Mouse (Mus musculus) kidney, postnatal 10 days (tissue): ENCODE data around the gene Maml2.

Experiments used
- DNase-seq: peaks from one replicate; pipeline ENCODE4 v3.0.0; 2021; ENCODE audit warnings: mixed read lengths

Maml2 gene

DNA sequence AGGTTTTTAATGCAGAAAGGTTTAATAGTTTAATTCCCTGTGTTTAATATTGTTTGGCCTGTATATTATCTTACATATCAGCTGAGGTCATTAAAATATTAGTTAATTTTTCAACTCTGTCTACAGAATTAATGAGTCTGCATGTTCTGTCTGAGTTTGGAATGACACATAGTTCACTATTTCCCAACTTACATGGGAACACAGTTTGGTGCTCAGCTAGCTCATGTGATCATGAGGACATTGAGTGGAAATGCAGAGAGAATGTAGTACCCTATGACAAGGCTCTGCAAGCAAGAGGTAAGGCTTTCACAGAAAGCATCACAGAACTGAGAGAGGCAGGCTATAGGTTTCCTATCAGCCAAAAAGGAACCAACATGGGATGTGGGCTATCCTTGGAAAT is 197.8 kb downstream of the Maml2 start:
- DNase-seq = no peak

DNA sequence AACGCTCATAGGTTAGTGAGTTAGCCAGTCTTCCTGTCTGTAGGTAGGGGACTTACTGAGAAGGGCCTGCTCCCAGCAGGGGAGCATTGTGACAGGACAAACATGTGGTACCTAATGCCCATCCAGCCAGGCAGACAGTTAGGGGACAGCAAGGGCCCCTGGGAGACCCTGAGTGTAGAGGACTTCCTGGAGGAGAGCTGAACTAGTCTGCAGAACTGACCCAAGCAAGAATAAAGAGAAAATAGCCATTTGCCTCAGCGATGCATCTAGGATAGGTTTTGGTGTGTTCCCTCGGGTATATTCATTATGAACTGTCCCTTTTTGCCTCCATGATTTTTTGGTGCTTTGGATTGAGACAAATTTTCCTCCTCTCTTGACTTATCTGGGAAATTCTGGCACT is 199.3 kb downstream of the Maml2 start:
- DNase-seq = no peak

DNA sequence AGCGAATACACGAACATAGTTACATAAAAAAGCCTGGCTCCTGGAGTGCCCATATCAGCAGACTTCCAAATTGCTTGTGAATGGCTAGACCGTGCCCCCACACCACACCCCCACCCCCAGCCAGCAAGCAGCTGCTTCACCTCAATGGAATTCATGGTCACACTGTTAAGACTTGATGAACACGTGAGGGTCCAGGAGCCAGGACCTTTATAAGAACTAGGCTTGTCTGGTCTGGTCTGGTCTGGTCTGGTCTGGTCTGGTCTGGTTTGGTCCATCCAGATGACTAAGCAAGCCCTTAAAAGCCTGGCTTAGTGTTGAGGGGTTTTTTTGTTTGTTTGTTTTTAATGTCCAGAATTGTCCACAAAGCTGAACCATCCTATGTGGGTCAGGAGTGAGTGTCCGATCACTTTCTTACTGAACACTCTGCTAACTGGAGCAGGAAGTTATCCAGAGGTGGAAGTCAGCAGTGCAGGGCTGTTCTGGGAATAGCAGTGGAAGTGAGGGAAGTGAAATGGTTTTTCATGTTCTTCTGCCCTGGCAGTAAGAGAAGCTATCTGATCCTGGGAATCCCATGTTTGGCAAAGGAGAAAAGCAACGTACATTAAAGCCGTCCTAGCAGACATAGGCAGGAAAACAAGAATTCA is 200.1 kb downstream of the Maml2 start:
- DNase-seq = peak; percentile 78

DNA sequence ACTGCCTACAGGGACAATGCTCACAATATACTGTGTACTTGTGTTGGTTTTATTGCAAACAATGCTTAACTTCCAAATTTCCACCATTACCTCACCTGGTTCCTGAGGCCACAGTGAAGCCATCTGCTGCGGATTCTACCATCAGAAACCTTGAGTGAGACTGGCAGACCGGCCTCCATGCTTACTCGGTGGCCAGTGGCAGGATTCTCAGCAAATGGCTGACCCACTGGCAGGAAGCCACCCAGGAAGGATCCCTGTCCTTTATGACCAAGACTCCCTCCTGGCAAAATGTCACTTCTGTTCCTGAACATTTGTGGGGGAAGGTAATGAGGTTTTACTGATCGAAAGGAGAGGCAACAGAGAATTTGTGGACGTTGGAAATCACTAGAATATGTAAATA is 202.3 kb downstream of the Maml2 start:
- no peak for DNase-seq

DNA sequence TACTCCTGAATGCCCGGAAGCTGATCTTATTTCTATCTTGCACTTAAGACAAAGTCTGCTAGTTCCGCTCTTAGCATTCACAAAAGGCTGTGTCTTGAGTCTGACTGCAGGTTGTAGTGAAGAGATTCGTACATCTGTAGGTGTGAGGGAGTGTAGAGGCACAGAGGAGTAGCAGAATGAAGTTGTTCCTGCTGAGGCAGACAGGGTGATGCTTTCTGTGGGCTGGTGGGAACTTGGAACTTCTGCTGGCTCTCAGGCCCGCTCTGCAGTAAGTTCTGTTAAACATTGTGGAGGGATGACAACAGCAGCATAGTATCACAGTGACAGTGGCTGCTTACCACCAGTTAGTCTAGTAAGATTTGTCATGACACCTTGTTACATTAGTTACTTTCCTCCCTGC is 207.3 kb downstream of the Maml2 start:
- no peak for DNase-seq

DNA sequence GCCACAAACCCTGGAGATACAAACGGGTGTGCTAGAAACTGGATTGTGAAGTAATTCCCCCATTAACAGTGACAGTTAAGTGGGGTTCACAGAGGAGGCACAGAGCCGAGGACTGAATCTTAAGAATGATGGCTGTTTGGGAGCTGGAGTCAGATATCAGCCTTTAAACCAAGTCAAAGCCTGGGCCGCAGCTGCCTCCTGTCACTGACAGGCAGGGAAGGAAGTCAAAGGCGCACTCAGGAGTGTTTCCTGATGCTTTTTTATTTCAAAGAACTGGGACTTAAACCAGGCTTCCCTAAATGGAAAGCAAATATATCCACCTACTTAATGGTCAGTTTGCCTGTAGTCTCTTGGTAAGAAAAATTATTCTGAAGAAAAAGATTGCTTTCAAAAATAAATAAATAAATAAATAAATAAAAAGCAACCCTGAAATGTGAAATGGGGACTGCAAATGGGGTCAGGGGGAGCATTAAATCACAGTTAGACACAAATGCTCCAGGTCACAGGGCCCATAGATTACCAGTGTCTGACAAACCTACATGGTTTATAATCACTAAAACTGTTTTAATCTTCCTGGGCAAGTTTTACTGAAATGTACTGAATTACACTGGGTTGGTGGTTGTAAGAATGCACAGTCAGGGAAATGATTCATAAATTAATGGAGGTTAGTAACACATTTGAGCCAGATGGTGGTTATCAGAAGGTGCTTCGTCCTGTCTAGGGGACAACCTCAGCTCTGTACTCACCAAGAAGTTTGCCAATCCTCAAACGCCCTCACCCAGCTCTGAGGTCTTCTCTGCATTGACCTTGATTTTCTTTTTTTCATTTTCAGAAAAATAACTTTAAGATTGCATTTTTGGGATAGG is 209.4 kb downstream of the Maml2 start:
- peak; percentile 80 for DNase-seq

DNA sequence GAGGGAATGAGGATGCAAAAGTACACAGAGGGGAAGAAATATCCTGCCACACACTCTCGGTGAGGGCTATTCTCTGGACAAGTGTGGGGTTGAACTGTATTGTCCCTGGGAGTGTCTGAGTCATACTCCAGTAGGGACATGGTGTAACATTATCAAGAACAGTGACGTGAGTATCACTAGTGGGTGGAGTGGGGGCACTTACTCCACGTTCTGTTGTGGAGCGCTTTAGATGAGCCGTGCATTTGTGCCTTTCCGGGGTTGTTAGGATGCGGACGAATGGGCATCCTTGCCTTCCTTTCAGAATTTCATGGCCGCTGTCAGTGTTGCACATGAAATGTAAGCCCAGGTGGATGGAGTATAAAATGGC is 210.0 kb downstream of the Maml2 start:
- no peak for DNase-seq

DNA sequence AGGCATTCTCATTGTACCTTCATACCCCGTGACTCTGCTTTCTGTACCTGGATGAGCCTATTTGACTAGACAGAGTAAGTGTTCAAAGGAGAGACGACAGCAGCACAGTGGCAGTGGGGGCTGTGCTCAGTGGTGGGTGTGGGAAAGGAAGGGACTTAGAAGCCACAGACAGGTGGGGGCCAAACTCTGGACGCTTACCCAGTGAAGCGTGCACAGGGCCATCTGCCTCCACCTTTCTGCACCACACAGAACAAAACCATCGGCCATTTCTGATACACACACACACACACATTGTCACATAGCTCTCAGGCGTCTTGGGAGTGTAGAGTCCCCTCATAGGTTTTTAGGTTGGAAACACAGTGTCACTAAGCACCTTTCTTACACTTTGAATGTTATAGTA is 212.0 kb downstream of the Maml2 start:
- DNase-seq = no peak

DNA sequence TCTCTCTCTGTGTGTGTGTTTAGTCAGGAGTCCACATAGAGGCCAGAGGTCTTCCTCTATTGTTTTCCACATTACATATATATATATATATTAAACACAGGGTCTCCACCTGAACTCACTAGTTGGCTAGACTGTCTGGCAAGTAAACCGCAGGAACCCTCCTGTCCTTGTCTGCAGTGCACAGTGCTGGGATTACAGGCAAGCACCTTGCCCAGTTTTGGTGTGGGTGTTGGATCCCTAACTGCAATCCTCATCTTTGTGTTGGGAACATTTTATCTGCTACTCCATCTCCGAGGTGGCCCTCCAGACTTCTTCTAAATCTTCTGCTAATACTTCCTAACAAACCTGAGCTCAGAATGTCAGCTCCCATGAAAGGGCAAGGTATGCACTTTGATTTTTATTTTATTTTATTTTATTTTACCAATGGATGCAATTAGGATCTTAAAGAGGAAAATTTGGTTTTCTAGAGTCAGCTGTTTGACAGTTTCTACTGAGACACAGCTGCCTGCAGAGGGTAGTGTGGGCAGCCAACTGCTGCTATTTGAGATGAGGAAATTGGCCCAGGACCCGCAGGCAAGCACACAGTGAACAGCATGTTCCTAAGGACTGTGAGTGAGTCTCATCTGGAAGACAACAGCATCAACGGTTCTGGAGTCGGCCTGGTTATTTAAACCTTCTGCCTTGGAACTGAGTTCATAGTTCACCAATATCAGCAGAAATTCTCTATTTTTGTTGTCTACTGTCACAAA is 213.0 kb downstream of the Maml2 start:
- DNase-seq = peak; percentile 48

DNA sequence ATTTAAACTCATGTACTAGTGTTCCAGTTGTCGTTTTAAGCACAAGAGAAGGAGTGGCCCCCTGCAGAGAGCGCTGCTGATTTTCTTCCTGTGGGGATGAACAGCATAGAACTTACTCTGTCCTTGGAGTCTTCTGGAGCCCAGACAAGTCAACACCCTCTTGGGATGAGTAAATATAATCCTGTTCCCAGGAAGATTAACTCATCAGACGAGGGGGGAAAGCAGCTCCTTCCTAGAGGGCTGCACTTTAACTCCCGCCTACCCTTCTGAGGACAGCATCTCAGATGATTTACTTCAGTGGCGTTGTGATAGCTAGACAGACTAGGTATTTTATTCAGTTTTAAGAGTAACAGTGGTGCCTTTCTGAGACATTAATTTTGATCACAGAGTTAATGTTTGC is 215.4 kb downstream of the Maml2 start:
- no peak for DNase-seq

DNA sequence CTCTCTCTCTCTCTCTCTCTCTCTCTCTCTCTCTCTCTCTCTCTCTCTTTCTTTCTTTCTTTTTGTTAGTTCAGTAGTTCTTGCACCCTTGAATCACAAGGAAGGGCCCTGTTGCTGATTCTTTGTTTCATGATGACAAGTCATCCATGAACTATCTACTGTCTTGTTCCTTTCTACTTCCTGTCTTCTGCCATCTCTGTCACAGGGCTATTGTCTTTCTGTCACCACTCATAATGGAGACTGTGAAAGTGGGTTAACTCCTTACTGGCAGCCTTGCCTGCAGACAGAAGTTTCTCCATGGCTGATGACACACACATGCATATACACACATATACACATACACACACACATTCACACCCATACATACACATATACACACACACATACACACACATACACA is 216.7 kb downstream of the Maml2 start:
- no peak for DNase-seq

DNA sequence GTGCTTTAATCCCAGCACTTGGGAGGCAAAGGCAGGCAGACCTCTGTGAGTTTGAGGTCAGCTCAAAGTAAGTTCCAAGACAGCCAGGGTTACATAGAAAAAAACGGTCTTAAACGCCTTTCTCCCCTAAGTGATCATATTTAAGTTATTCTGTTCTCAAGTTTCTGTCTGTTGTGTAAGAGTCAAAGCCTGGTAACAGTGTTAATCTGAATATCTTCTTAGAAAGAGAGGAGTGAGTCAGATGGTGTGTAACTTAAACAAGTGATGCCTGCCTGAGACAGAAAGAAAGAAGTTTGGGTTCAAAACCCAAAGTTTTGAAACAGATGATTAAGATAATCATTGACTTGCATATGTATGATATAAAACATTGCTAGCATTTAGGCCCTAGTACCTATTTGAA is 218.2 kb downstream of the Maml2 start:
- no peak for DNase-seq

DNA sequence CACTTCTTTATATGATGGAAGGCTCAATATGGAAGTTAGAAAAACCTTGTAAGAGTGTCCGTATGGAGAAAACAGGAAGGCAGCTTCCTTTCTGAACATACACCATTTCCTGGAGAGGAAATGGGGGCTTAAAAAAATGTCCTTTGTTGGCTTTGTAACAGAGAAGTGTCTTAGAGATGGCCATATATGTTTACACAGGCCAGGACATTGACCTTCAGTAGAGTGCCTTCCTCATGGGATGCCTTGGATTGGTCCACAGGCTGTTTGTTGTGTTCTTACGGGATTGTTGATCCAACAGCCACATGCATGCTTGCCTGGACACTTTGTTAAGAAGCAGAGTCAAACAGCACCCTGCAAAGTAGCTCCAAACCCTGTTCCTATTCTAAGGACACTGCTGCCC is 220.3 kb downstream of the Maml2 start:
- DNase-seq = no peak

DNA sequence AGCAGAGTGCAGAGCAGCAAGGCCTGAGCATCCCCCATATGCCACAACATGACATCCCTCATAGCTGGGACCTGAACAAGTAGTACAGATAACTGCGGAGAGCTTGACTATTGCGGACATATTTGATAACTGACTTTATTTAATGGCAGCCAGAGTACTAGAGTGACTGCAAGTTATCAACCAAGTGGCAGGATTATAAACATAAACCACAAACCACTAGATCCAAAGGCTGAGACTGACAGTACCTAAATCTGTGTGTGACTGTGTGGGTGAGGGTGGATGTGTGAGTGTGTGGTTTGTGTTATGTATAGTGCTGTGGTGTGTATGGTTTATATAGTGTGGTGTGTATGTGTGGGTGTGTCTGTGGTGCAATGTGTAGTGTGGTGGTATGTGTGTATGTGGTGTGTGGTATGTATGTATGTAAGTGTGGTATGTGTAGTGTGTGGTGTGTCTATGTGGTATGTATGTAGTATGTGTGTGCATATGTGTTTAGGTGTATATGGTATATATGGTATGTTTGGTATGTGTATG is 220.7 kb downstream of the Maml2 start:
- no peak for DNase-seq

DNA sequence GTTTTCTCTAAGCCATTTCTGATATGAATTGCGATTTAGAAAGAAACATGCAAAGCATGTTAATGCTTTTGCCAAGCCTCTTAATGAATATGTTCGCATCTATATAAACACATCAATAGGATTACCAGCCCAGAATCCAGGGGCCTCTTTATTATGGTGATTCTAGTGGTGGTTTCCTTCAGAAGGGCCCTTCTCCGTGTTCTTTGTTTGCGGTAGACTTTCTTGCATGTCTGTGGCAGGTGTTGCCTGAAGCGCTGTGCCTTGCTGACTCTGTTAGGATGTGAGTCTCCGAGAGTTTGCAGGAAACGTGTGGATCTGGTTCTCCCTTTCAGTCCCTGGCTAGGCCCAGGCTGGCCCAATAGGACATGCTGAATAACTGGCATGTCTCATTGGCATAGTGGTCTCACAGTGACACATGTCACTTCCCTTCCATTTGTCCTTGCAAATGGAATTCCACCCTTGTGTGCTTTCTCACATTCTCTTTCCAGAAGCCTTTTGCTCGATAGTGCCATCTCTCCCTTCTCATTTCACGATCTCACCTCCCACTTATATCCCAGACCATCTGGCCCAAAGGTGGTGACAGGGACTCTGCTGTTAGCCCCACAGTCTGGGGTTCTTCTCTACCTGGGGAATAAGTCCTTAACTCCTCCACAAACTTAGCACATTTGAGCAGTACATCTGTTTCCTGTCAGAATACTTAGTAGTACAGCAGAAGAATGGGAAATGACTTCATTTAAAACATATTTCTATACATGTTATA is 224.5 kb downstream of the Maml2 start:
- DNase-seq = no peak

DNA sequence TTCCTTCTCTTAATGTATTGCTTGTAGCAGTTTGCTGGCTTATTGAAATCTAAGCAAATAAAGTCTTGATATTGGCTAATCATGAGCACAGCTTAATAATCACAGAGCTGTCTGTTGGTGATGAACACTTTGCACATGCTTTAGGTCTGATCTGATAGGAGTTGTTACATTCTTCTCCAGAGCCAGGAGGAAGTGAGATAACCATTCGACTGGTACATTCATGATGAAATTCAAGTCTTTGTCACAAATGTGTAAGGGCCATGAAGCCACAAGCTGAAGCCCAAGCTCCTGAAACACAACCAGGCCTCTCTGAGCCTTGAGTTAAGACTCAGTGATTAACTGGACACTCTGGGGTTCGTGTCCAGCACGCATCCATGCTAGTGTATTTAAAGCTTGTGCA is 225.3 kb downstream of the Maml2 start:
- DNase-seq = no peak

DNA sequence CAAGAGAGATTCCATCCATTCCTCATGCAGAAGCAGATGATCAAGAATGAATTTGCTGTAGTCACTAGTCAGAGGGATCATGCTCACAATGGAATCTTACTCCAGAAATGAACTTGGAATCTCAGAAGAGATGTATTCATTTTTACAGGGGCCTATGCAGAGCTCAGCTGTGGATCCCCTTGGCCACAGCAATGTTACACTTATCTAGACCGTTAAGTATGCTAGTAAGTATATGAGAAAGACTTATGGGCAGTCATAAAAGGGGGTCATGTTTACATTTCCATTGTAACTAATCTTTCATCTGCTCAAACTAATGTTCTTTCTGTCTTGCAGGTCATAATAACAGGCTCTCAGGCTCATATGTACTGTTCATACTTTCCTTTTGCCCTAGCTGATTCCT is 227.3 kb downstream of the Maml2 start:
- DNase-seq = no peak

DNA sequence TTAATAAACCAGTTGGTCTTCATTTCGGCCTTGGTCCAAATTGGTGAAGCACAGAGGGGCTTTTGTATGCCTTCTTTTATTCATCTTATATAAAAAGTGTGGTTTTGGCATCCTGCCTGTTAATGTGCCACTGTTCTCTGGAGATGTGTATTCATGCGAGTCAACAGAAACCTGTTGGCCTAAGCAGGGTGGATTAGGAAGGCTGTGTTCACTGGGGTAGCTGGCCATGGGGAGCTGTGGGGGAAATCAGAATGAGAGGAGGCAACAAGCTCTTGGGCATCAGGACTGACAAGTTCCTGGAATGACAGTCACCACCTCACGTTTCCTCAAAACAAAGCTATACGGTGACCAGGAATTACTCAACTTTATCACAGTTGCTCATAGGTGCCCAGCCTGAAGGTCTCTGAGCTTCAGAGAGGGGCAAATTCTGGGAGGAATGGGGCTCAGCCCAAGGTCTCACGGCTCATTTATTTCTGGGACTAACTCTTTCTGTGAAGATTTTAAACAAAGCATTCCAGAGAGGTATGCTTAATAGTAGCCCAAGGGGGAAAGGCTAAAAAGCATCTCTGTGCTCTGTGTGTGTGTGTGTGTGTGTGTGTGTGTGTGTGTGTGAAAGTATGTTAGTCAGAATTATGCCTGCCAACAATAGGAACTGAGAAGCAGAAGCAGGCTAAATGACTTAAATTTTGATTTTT is 228.0 kb downstream of the Maml2 start:
- DNase-seq = peak; percentile 36

DNA sequence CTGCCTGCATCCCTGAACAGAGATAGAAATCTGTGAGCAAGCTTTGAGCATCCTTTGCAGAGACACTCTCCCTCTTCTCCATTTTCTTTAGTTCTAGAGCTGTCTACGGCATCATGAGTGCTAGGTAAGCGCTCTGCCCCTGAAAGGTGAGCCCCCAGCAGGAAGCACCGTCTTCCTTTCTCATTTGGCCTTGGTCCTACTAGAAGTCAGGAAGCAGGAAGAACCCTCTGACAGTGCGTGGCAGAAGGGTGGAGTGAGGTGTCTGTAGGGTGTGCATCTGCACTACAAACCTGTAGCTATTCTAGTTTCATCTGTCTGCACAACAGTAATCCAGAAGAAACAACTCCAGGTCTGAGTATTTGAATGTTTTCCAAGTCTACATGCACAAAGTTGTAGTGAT is 232.8 kb downstream of the Maml2 start:
- no peak for DNase-seq

DNA sequence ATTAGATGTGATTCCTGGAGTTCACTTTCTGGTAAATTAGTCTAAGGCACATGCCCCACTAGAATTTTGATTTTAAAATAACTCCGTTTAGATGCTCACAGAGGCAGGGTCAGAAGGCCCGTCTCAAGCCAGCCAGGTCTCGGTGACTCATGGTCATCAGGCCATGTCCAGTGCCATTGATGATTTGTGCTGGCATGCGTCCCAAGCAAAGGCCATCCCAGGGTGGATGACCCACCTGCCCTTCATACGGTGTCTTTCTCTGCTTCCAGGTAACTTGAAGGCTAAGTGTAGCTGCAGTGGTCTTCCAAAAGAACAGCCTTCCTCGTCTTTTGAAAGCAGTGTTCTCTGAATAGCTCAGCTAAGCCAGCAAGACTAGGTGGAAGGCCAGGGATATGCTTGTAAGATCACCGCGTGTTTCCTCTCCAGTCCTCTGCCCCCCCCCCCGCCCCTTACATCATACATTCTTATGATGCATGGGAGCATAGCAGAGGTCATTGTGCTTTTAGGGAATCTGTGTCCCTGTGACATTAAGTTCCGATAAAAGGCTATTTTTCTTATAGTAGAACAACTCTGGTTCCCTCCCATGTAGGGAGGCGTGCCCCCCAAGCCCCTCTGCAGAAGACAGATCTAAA is 235.4 kb downstream of the Maml2 start:
- DNase-seq = peak; percentile 38

DNA sequence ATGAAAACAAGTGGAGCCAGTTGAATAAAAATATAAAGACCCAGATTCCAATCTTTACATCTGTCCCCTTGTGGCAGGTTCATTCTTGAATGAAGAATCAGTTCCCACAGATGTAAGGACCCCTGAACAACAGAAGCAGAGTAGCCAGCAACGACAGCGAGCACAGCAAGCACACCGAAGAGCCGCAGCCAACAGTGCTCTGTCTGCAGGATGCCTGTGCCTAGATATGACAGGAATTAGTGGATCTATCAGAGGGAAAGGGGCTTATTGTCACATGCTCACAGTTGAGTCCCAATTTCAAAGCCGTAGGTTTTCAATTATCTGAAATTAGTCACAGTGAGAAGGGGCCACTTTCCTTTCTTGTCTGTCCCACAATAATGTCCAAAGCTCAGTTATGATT is 238.0 kb downstream of the Maml2 start:
- no peak for DNase-seq
